Mouse (Mus musculus): ENCODE measurements around the gene Psrc1.
A peak's percentile ranks its signal among the peaks of the same experiment; 100 is the strongest.

Gene Psrc1

GRCm38 (mm10) chr3:108383485-108384354 lies at the start of gene Psrc1:
Gene Psrc1 (plus strand): TSS chr3:108383839.
- peak; percentile 86 for DNase-seq (ENCODE audit: low spot score in 2 of 2)

- DNase-seq (ENCODE audit: low spot score in 2 of 2) = no peak
Observed at GRCm38 (mm10) chr3:108336878-108337277, 46.8 kb upstream of the Psrc1 start.

DNA sequence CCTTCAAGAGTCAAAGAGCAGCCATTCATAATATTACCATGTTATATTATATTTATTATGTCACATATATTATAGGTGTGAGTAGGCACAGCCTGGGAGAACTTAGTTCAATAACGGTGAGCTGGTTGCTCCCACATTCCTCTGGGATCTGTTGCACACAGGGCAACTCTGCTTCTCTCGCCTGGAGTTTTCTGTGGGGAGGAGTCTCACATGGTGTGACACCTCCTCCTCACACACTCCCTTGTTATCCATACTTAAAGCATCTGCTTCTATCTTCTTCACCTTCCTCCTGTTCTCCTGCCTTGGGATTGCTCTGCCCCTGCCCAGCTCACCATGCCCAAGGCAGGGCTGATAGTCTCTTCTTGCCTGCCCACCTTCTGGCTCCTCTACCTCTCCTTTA lies 42.6 kb upstream of the Psrc1 start:
- no peak for DNase-seq (ENCODE audit: low spot score in 2 of 2)

- DNase-seq (ENCODE audit: low spot score in 2 of 2) = no peak
Observed at GRCm38 (mm10) chr3:108342185-108342584, 41.5 kb upstream of the Psrc1 start.

- no peak for DNase-seq (ENCODE audit: low spot score in 2 of 2)
Observed at GRCm38 (mm10) chr3:108345855-108346254, 37.8 kb upstream of the Psrc1 start.

DNA sequence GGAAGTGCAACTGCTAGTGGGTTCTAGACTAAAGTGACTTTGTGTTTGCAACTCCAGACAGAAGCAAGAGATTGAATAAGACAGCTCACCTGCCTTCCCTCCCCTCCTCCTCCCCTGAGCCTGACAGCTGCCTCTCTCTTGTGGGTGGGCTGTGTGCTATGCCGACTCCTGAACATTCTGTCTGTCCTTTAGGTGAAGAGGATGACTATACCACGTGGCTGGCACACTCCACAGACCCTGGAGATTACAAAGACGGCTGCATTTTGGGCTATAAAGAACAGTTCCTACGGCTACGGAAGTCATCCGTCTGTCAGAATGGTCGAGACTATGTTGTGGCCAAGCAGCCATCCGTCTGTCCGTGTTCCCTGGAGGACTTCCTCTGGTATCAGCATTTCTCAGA lies 35.3 kb upstream of the Psrc1 start:
- no peak for DNase-seq (ENCODE audit: low spot score in 2 of 2)

DNA sequence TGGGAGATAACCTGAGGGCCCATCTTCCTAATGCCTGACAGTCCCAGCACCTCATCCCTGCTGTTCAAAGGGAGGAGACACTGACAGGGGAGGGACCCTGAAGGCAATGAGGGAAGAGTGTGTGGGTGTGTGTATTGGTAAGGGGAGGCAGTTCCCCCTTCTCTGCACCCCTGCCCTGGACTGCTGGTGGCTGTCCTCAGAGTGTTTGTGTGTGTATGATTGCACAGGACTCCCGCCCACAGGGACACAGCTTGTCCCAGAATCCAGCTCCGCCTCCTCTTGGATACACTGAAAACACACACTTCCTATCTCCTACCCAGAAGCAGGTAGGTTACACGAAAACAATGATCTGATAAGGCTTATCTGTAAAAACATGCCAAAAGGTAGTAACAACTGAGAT lies 28.4 kb upstream of the Psrc1 start:
- no peak for DNase-seq (ENCODE audit: low spot score in 2 of 2)

GRCm38 (mm10) chr3:108357051-108357450 lies 26.6 kb upstream of the Psrc1 start:
- peak in 1 of 2 experiments; percentile 41 for DNase-seq (ENCODE audit: low spot score in 2 of 2)

DNA sequence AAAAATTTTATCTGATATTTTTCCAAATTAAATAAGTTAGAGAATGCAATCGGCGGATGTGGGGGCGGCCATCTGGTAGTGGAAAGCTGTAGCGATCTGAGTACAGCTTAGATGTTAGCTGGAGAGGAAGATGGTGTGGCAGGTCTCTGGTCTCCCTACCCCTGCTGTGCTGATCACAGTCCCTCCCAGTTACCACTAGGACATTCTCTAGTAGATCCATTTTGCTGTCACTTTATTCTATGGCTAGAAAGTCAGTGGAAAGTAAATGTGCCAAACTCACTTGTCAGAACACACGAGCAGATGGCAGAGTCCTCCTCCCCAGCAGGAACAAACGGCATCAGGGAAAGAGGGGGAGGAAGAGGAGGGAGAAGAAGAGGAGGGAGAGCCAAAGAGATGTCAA lies 25.2 kb upstream of the Psrc1 start:
- peak; percentile 68 to 72 for DNase-seq (ENCODE audit: low spot score in 2 of 2)

DNA sequence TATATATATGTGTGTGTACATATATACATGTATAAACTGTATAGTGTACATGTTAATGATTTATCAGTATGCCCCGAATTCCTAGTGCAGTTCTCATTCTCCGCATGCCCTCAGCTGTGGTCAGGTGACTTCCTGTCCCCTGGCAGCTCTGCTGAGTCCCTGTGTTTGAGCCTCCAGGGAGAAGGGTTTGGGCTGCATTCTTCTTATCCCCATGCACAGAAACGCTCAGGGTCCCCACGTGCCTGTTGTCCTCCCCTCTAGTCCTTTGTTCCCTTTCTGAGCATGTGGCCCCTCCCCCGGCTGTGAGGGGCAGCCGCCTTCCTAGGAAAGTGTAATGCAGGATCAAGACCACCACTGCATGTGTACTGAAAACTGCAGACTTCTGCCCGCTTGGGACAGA lies 22.7 kb upstream of the Psrc1 start:
- DNase-seq (ENCODE audit: low spot score in 2 of 2) = no peak

DNA sequence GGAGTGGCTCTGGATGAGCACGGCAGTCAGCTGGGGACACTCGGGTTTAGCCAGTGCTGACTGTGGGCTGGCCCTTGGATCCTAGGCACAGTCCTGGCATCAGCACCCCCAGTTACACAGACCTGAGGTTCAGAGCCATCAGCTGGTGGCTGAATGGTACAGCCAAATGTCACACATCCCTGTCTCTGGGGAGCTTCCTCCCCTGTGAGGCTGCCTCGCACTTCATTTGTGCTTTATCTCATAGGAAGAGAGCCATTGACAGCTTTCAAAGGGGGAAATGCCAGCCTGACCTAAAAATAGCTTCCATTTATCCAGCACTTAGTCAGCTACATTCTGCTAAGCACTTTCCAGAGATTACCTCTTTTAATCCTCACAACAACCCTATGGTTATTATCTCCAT lies 20.0 kb upstream of the Psrc1 start:
- DNase-seq (ENCODE audit: low spot score in 2 of 2) = no peak

DNA sequence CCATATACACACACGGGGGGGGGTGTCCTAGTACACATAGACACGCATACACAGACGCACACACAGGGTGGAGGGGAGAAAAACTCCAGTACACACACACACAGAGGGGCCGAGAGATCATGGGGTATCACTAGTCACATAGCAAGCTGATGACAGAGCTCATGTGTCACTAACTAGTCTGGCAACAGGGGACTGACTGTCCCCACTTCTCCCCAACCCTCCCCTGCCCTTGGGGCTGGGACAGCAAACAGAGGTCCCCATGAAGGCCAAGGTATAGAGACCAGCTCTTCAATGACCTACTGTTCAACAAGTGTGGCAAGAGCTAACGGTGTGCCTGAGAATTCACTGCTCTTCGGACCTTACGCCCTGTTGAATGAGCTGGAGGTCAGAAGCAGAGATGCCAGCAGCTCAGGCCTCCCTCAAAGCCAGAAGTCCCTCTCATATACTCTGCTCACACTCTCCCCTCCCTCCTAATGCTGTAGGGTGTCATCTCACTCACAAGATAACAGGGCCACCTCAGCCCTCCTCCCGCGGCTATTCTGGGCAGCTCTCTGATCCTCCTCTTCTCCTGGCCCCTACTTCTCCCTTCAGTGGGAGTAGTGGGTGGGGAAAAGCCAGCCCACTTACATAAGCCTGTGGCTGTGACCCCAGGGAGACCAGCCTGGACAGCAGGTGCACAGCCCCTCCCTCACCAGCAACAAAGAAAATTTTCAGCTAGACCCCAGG lies 19.2 kb upstream of the Psrc1 start, which contains the start of gene Mybphl:
Mybphl (plus strand) TSS at position 642 of the 726 bp plus-strand sequence.
- no peak for DNase-seq (ENCODE audit: low spot score in 2 of 2)

GRCm38 (mm10) chr3:108367173-108367572 lies 16.5 kb upstream of the Psrc1 start:
- no peak for DNase-seq (ENCODE audit: low spot score in 2 of 2)

DNA sequence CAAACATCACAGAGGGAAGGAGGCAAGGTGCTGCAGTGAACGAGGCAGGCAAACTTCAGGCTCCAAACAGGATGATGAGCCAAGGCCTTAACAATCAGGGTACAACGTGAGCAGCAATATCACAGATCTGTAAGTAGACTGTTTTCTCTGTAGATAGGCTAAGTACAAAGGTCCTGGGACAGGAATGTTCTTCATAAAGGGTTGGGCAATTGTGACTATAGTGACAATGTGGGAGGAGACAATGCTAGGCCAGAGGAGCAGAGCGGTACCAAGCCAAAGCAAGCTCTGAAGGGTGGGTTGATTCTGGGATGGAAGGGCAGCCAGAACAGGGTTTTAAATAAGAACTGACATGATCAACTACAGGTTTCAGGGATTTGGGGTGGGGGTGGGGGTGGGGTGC lies 15.8 kb upstream of the Psrc1 start:
- DNase-seq (ENCODE audit: low spot score in 2 of 2) = no peak

DNA sequence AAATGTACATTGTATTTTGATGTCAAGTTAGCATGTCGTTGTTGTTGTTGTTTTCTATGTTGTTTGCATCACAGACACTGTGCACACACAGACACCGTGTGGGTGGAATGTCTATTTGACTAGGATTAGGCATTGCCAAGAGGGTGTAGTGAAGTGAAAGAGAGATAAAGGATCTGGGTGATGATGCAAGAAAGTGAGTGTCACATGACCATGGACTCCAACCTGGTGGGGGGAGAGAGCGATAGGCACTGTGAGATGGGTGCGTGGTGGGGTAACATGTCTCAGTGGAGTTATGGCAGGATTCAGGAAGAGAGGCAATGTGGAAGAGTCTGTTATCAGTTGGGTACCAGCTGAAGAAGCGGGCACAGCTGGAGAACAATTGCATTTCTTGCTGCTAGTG lies 14.9 kb upstream of the Psrc1 start:
- no peak for DNase-seq (ENCODE audit: low spot score in 2 of 2)

- DNase-seq (ENCODE audit: low spot score in 2 of 2) = no peak
Observed at GRCm38 (mm10) chr3:108372274-108372673, 11.4 kb upstream of the Psrc1 start.

DNA sequence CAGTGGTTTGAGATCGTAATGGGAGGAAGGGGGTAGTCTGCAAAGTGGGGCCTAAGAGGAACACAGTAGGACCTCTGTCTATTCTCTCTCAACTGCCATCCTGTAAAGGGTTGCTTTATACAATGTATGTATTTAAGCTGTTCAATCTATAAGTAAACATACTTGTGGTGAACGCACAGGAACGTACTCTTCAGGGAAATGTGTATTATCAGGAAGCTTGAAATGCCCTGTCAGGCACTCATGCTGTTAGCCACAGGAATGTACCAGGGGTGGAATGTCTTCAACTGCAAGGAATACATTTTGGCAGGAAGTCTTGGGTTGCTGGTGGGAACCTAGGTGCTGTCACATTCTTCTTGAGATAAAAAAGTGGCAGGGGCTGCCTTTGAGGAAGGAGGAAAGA lies 10.9 kb upstream of the Psrc1 start:
- DNase-seq (ENCODE audit: low spot score in 2 of 2) = no peak

- no peak for DNase-seq (ENCODE audit: low spot score in 2 of 2)
Observed at GRCm38 (mm10) chr3:108378875-108379663, 4.6 kb upstream of the Psrc1 start.

DNA sequence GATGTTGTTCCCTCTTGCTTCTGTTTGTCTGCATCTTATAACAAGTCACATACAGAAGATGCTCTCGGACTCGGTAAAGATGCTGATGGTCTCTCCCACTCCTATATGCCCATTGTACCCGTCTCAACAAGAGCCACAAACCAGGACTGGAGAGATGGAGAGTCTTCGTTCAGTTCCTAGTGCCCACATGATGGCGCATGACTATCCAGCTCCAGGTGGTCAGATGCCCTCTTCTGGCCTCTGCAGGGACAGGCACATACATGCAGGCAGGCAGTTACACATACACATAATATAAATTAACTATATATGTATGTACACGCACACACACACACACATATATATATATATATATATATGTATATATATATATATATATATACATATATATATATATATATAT lies 2.9 kb upstream of the Psrc1 start:
- DNase-seq (ENCODE audit: low spot score in 2 of 2) = no peak

DNA sequence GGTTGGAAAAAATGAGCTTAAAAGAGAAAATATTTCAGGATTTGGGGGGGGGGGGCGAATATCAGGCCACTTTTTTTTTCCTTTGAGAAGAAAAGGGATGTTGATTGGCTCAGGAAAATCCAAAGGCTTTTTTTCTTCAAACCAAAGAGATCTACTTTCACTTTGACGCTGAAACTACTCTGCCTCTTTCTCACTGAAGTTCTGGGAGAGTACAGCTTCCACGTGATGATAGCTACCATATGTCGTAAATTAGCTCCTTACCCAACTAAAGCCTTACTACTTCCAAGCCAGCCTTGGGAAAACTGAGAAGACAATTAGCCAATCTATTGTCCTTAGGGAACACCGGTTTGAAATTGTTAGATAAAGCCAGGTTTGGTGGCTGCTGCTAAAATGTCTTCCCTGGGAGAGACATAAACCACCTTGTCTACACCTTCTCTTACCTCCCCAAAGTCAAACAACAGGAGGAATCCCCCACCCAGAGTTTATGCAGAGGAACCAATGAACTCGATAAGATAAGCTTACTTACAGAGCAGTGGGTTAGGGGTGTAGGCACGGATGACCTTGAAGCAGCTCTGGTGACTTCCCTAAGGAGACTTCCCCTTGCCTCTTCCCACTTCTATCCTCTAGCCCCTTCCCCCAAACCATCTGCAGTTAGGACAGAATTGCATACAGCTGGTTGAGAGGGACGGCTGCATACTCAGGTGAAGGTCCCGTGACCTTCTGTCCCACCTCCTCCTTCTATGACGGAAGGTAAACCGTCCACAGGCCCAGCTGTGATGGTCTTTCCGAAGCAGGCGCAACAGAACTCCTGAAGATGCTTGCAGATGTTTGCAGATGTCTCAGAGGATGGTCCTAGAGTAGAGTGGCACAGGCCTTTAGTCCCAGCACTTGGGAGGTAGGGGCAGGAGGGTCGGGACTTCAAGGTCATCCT lies 1.4 kb upstream of the Psrc1 start:
- no peak for DNase-seq (ENCODE audit: low spot score in 2 of 2)

GRCm38 (mm10) chr3:108384425-108384824 lies 786 bp downstream of the Psrc1 start:
- no peak for DNase-seq (ENCODE audit: low spot score in 2 of 2)

Data from frontal cortex, postnatal 36 days (tissue).